Mouse (Mus musculus) ES-Bruce4 (cell line): ENCODE measurements around the gene 4933407L21Rik. TPM values are rescaled to one million over a fixed set of nuclear protein-coding genes. Genes with fewer than 3 reads are reported as not detected.

Experiments used
- H3K27ac ChIP-seq: 2 replicates; pipeline ENCODE4 v1.5.1; 2012; ENCODE audit warnings: low read length, inconsistent platforms; ENCODE audit not compliant: insufficient read depth
- H3K27me3 ChIP-seq: 2 replicates; pipeline ENCODE4 v1.6.1; 2012; ENCODE audit warnings: mild to moderate bottlenecking, low read length, inconsistent platforms; ENCODE audit not compliant: control insufficient read depth, poor library complexity, insufficient read depth, severe bottlenecking
- H3K36me3 ChIP-seq: 2 replicates; pipeline ENCODE4 v1.6.1; 2012; ENCODE audit warnings: inconsistent platforms, mild to moderate bottlenecking, low read length, moderate library complexity; ENCODE audit not compliant: control insufficient read depth, poor library complexity, insufficient read depth, severe bottlenecking
- H3K4me1 ChIP-seq: one replicate; pipeline ENCODE4 v1.8.1; 2011; ENCODE audit warnings: low read length; ENCODE audit not compliant: control insufficient read depth, insufficient read depth
- H3K4me3 ChIP-seq: 2 replicates; pipeline ENCODE4 v1.5.1; 2011; ENCODE audit warnings: low read depth, mild to moderate bottlenecking, low read length
- H3K9ac ChIP-seq: 2 replicates; pipeline ENCODE4 v1.6.1; 2012; ENCODE audit warnings: low read depth, mild to moderate bottlenecking, inconsistent platforms; ENCODE audit not compliant: poor library complexity, severe bottlenecking
- H3K9me3 ChIP-seq: replicated peaks from 2 replicates; pipeline ENCODE4 v1.6.1; 2012; ENCODE audit warnings: mild to moderate bottlenecking, low read length, inconsistent platforms; ENCODE audit not compliant: control insufficient read depth, poor library complexity, insufficient read depth, severe bottlenecking
- CTCF ChIP-seq: IDR thresholded peaks from one replicate; pipeline ENCODE4 v1.8.1; 2011; ENCODE audit warnings: low read depth, low read length
- EP300 ChIP-seq: IDR thresholded peaks from 2 replicates; pipeline ENCODE4 v1.6.1; 2011; ENCODE audit warnings: low read depth, low read length; ENCODE audit not compliant: insufficient read depth
- POLR2A ChIP-seq: IDR thresholded peaks from one replicate; pipeline ENCODE4 v1.8.1; 2011; ENCODE audit warnings: low read length; ENCODE audit not compliant: insufficient read depth
- polyA plus RNA-seq: library from polyadenylated mRNA; stranded (reverse); fragments of >200 nt; gene quantifications from 2 replicates; pipeline ENCODE4 v1.2.4, GENCODE M21; 2011; ENCODE audit warnings: low read depth; ENCODE audit not compliant: missing spikeins, insufficient read depth, insufficient read length

Gene 4933407L21Rik
- polyA plus RNA-seq, 1 experiment = not detected

- no peaks in the 10 kb centered on the region for H3K27me3 ChIP-seq
- no peaks in the 10 kb centered on the region for H3K4me1 ChIP-seq
- no peak overlapping the region for H3K27ac ChIP-seq
- no peak overlapping the region for H3K4me3 ChIP-seq
- H3K9me3 ChIP-seq = 0 out of 2 replicates have a peak, but pooled peaks cover 2% of the 10 kb centered on the region
- no peak overlapping the region for H3K9ac ChIP-seq
- no peaks in the 10 kb centered on the region for H3K36me3 ChIP-seq
- TF ChIP-seq POLR2A (no peak), CTCF (no peak), EP300 (no peak)
Measured at GRCm38 (mm10) chr1:85922865-85923211, 5.4 kb upstream of the 4933407L21Rik start.

DNA sequence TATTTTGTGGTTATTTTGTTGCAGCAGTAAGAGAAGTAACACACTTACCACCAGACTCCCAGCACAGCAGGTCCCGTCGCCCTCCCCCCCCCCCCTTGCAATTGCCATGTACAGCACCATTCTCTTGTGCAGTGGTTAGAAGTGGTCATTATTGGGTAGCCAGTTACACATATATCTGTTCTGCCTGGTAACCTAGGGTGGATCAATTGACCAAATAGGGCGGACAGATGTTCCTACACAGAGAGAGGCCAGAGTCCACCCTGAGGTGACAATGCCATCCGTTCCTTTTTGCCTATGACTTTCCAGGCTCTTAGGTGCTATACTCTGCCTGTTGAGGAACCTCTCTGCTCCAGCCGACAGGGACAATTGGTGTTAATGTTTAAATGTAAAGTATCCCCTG is 3.1 kb upstream of the 4933407L21Rik start:
- H3K27me3 ChIP-seq = no peaks in the 10 kb centered on the region
- no peak overlapping the region for H3K4me3 ChIP-seq
- H3K9me3 ChIP-seq = no peaks in the 10 kb centered on the region
- H3K27ac ChIP-seq = no peak overlapping the region
- no peaks in the 10 kb centered on the region for H3K36me3 ChIP-seq
- H3K9ac ChIP-seq = no peak overlapping the region
- no peaks in the 10 kb centered on the region for H3K4me1 ChIP-seq
- no peak for TF ChIP-seq CTCF
- no peak for TF ChIP-seq EP300
- TF ChIP-seq POLR2A = no peak

GRCm38 (mm10) chr1:85928688-85929065 is 394 bp downstream of the 4933407L21Rik start:
- H3K36me3 ChIP-seq = no peaks in the 10 kb centered on the region
- no peaks in the 10 kb centered on the region for H3K4me1 ChIP-seq
- no peak for TF ChIP-seq POLR2A
- TF ChIP-seq CTCF = no peak
- TF ChIP-seq EP300 = no peak
- no peak overlapping the region for H3K9ac ChIP-seq
- no peaks in the 10 kb centered on the region for H3K9me3 ChIP-seq
- H3K27ac ChIP-seq = no peak overlapping the region
- H3K27me3 ChIP-seq = no peaks in the 10 kb centered on the region
- no peak overlapping the region for H3K4me3 ChIP-seq

DNA sequence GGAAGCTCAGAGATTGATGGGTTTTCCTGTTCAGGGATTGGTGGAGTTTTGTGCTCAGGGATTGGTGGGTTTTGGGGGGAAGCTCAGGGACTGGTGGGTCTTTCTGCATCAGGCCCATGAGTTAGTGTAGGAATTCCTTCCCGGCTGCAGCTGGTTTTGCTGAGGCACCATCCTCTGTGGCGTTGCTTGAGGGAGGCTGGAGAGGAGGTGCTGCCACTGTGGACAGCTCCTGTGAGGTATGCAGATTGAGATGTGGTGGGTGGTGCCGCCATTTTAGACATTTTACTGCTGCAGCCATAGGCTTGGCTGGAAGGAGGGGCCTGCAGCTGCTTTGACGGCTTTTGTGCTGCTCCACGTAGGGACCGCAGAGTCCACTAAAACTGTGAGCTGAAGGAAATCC is 1.1 kb downstream of the 4933407L21Rik start:
- no peaks in the 10 kb centered on the region for H3K4me1 ChIP-seq
- no peaks in the 10 kb centered on the region for H3K27me3 ChIP-seq
- H3K9ac ChIP-seq = no peak overlapping the region
- no peak for TF ChIP-seq EP300
- no peak for TF ChIP-seq CTCF
- no peak for TF ChIP-seq POLR2A
- no peak overlapping the region for H3K4me3 ChIP-seq
- H3K9me3 ChIP-seq = no peaks in the 10 kb centered on the region
- no peak overlapping the region for H3K27ac ChIP-seq
- H3K36me3 ChIP-seq = no peaks in the 10 kb centered on the region

DNA sequence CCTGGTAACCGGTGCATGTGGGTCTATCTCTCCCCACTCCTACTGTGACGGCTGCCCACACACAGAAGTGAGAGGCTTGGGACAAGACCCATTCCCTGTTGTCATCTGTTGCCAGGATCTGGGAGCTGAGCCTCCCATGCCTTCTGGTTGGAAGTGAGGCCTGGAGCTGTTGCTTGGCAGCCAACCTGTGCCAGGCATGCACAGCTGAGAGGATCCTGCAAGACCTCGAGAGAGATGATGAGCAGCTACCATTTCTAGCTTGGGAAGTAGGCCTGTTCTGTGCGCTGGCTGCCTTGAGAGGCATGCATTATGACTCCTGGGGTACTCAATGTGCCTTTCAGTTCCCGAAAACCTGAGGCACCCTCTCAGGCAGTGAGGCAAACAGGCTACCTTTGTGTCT is 2.9 kb downstream of the 4933407L21Rik start:
- H3K27ac ChIP-seq = no peak overlapping the region
- TF ChIP-seq EP300 (no peak), CTCF (no peak), POLR2A (no peak)

DNA sequence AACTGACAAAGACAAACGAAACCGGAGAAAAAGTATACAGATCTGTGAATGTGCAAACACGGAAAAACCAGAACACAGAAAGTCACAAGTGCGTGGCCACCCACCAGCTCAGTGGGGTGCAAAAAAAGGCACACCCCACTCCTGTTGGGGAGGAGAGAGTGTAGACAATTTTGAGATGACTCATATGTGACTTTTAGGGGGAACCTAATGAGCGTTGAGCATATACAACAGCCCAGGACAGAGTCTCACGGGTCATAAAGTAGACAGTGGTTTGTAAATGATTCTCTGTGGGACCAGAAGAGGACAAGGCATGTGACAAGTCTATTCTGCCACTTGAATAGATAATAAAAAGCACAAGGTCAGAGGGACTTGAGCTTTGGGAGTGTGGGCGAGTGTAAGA is 4.9 kb downstream of the 4933407L21Rik start:
- H3K36me3 ChIP-seq = no peaks in the 10 kb centered on the region
- no peak overlapping the region for H3K9ac ChIP-seq
- no peak overlapping the region for H3K4me3 ChIP-seq
- H3K9me3 ChIP-seq = no peaks in the 10 kb centered on the region
- no peaks in the 10 kb centered on the region for H3K4me1 ChIP-seq
- no peak for TF ChIP-seq EP300
- H3K27ac ChIP-seq = no peak overlapping the region
- H3K27me3 ChIP-seq = no peaks in the 10 kb centered on the region

More for the DNA sequence above, 2.9 kb downstream of the 4933407L21Rik start:
- Histone ChIP-seq H3K4me1 (no peaks in the 10 kb centered on the region), H3K27me3 (no peaks in the 10 kb centered on the region), H3K4me3 (no peak overlapping the region), H3K9ac (no peak overlapping the region), H3K36me3 (no peaks in the 10 kb centered on the region), H3K9me3 (no peaks in the 10 kb centered on the region)
